Mouse (Mus musculus) left cerebral cortex, postnatal 14 days (tissue): ENCODE results near the gene Umodl1. TPM values are rescaled to one million over a fixed set of nuclear protein-coding genes. Genes with fewer than 3 reads are reported as not detected.

ENCODE experiments used
- DNase-seq, 2 experiments: peaks; one replicate each; pipeline ENCODE4 v3.0.0; 2021 to 2022; ENCODE audit warnings: low spot score in 2 of 2, mixed read lengths in 1 of 2
- intact Hi-C: fragments of 180-260 bp; cut with DNase I; formaldehyde crosslinking; loops from one replicate; pipeline ENCODE4 v1.15.1; 2025
- microRNA-seq, 2 experiments: library from miRNA; unstranded; fragments of <30 nt; microRNA quantifications; one replicate each; pipeline ENCODE4 v1.2.0; 2022
- total RNA-seq, 2 experiments: library from RNA; stranded (reverse); gene quantifications; 2 replicates each; pipeline ENCODE4 v1.2.3; 2021

Umodl1 gene
- total RNA-seq, 2 experiments from 2014 or later, result 0.15 to 0.23 TPM

- DNase-seq, result no peak
- intact Hi-C loops, result no loop called here
These were observed 77.9 kb downstream of the Umodl1 start for GRCm38 (mm10) chr17:31032341-31032740.

- no peak for DNase-seq
- intact Hi-C loops, result no loop called here
These were observed 78.8 kb downstream of the Umodl1 start for GRCm38 (mm10) chr17:31033251-31033650.

GRCm38 (mm10) chr17:31034165-31034564, 79.7 kb downstream of the Umodl1 start:
- intact Hi-C loops, result no loop called here

GRCm38 (mm10) chr17:31034674-31035356, 80.4 kb downstream of the Umodl1 start:
- DNase-seq, result no peak

More at GRCm38 (mm10) chr17:31034165-31034564, 79.7 kb downstream of the Umodl1 start:
- DNase-seq, result no peak

GRCm38 (mm10) chr17:31036168-31036876, 81.9 kb downstream of the Umodl1 start:
- intact Hi-C loops, result no loop called here
- peak; percentile 61 to 72 for DNase-seq

More at GRCm38 (mm10) chr17:31034674-31035356, 80.4 kb downstream of the Umodl1 start:
- intact Hi-C loops, result no loop called here

GRCm38 (mm10) chr17:31037331-31037730, 82.9 kb downstream of the Umodl1 start:
- no peak for DNase-seq
- intact Hi-C loops, result no loop called here

- peak in 1 of 2 experiments; percentile 60 for DNase-seq
- intact Hi-C loops, result no loop called here
These were observed 83.9 kb downstream of the Umodl1 start for GRCm38 (mm10) chr17:31038381-31038780.

- intact Hi-C loops, result no loop called here
- no peak for DNase-seq
These were observed 85.2 kb downstream of the Umodl1 start for GRCm38 (mm10) chr17:31039626-31040025.

GRCm38 (mm10) chr17:31040421-31040820, 86.0 kb downstream of the Umodl1 start:
- DNase-seq, result no peak
- intact Hi-C loops, result no loop called here

GRCm38 (mm10) chr17:31042751-31043150, 88.3 kb downstream of the Umodl1 start:
- DNase-seq, result no peak
- intact Hi-C loops, result no loop called here

GRCm38 (mm10) chr17:31057151-31057890, 102.9 kb downstream of the Umodl1 start, which contains the start of gene Abcg1:
Gene Abcg1 (plus strand): TSS chr17:31057675.
- DNase-seq, result peak; percentile 62 to 79
- intact Hi-C loops, result loop anchor here (2.0 kb wide), 1 partner anchor 61 kb away; no protein-coding TSS in a partner anchor

GRCm38 (mm10) chr17:31057891-31058744, 103.7 kb downstream of the Umodl1 start:
- peak in 1 of 2 experiments; percentile 52 for DNase-seq
- intact Hi-C loops, result loop anchor here (2.0 kb wide), 2 partner anchors 39 to 61 kb away; no protein-coding TSS in a partner anchor

- DNase-seq, result peak; percentile 82 to 94
- intact Hi-C loops, result loop anchor here (2.0 kb wide), 1 partner anchor 40 kb away; no protein-coding TSS in a partner anchor
These were observed 104.3 kb downstream of the Umodl1 start for GRCm38 (mm10) chr17:31058745-31059085.

- no peak for DNase-seq
- intact Hi-C loops, result no loop called here
These were observed 105.8 kb downstream of the Umodl1 start for GRCm38 (mm10) chr17:31060196-31060587.

Small RNA genes lying within 50 kb of the gene (microRNA-seq; reads per million reads assigned to microRNA genes)
- gene Gm24026, result 0 reads per million in 2 experiments

Other genes starting within 250 kb of the Umodl1 start
- 1 to 10 TPM in 1 of 2 experiments, under 1 TPM in 1; 0.72 to 1.4 TPM for gene Glp1r, start 52.8 kb upstream of the Umodl1 start, total RNA-seq
- gene Abcg1, start 103.0 kb downstream of the Umodl1 start, total RNA-seq, result 10 to 100 TPM; 41.6 to 52.7 TPM
- gene Tff3, start 175.0 kb downstream of the Umodl1 start, total RNA-seq, result not detected
- gene Tff2, start 189.6 kb downstream of the Umodl1 start, total RNA-seq, result not detected
- not detected for gene Tff1, start 210.6 kb downstream of the Umodl1 start, total RNA-seq
- gene Tmprss3, start 244.3 kb downstream of the Umodl1 start, total RNA-seq, result under 1 TPM in 1 of 2 experiments, not detected in 1; 0.13 TPM